Mouse (Mus musculus) myocyte (in vitro differentiated cells): Measurements from ENCODE around the gene Nsf.
A peak's percentile ranks its signal among the peaks of the same experiment; 100 is the strongest.

Source experiments
- E2F4 ChIP-seq: IDR thresholded peaks from one replicate; pipeline ENCODE4 v1.6.1; 2011; ENCODE audit warnings: mild to moderate bottlenecking, control low read depth, moderate library complexity; ENCODE audit not compliant: insufficient read depth
- MAX ChIP-seq: IDR thresholded peaks from one replicate; pipeline ENCODE4 v1.6.1; 2011; ENCODE audit warnings: low read depth, mild to moderate bottlenecking, control low read depth
- MYOD1 ChIP-seq, 3 experiments: IDR thresholded peaks; one replicate each; pipeline ENCODE4 v1.6.1; 2011; ENCODE audit warnings: control low read depth in 2 of 3, low read depth in 2 of 3, mild to moderate bottlenecking in 2 of 3, moderate library complexity in 1 of 3; ENCODE audit not compliant: insufficient read length in 2 of 3, control insufficient read depth in 1 of 3
- POLR2A ChIP-seq: IDR thresholded peaks from one replicate; pipeline ENCODE4 v1.6.1; 2011; ENCODE audit warnings: low read depth, mild to moderate bottlenecking, control low read depth, moderate library complexity; ENCODE audit not compliant: insufficient read length
- POLR2AphosphoS2 ChIP-seq: IDR thresholded peaks from one replicate; pipeline ENCODE4 v1.6.1; 2011; ENCODE audit warnings: low read depth, control low read depth; ENCODE audit not compliant: insufficient read length
- SRF ChIP-seq: IDR thresholded peaks from one replicate; pipeline ENCODE4 v1.6.1; 2011; ENCODE audit warnings: low read depth; ENCODE audit not compliant: control insufficient read depth, insufficient read length
- TCF12 ChIP-seq: IDR thresholded peaks from one replicate; pipeline ENCODE4 v1.6.1; 2011; ENCODE audit warnings: mild to moderate bottlenecking, control low read depth; ENCODE audit not compliant: poor library complexity, insufficient read depth, severe bottlenecking
- TCF3 ChIP-seq: IDR thresholded peaks from one replicate; pipeline ENCODE4 v1.6.1; 2011; ENCODE audit warnings: low read depth, control low read depth; ENCODE audit not compliant: insufficient read length
- USF1 ChIP-seq: IDR thresholded peaks from one replicate; pipeline ENCODE4 v1.6.1; 2011; ENCODE audit warnings: low read depth, mild to moderate bottlenecking, control low read depth, moderate library complexity

DNA sequence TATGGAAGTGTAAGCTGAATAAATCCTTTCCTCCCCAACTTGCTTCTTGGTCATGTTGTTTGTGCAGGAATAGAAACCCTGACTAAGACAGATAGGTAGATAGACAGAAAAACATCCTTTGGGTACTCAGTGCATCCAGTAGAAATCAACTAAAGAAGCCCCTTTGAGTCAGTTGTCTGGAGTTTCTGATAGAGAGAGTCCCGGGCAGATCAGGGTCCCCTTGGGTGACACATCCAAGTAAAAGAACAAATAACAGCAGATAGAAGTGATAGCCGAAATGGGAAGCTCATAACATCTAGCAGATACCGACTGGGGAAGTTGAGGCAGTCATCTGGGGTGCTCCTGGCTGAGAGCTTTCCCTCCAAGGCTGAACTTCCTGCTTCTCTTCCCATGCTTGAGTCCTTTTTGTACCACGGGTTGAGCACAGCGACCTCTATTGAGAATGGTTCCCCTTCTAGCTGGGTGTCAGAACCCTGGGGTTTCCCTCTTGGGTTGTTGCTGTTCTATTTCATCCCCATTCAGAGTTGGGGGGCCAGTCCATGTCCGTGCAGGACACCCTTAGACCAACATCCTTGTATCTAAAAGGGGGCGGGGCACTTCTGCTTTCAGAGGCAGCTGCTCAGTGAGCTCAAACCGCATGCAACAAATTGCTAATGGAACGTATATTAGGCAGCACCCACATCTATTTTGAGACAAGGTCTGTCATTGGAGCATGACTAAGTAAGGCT lies 47.0 kb upstream of the Nsf start:
- TF ChIP-seq POLR2A (no peak), TCF12 (peak; percentile 18), SRF (no peak), MYOD1 (IDR thresholded peaks at IDR 0.05; ENCODE audit: control insufficient read depth in 1 of 3, insufficient read length in 2 of 3, low read depth in 2 of 3) (peak; percentile 60 to 88 (median 75)), MAX (no peak), USF1 (no peak), POLR2AphosphoS2 (no peak), TCF3 (no peak), E2F4 (no peak)
